Mouse (Mus musculus): ENCODE data around the gene Cep162. TPM values are rescaled to one million over a fixed set of nuclear protein-coding genes. Genes with fewer than 3 reads are reported as not detected.

Cep162 gene
- total and polyA plus RNA-seq, 2 experiments from 2014 or later: 3.4 to 8.9 TPM

GRCm38 (mm10) chr9:87167001-87167830 is 88.1 kb downstream of the Cep162 start:
- TF ChIP-seq CTCF (IDR thresholded peaks at IDR 0.05; ENCODE audit: low read depth): no peak
- Histone ChIP-seq H3K4me1 (ENCODE audit: insufficient read depth) (no peaks in the 10 kb centered on the region), H3K36me3 (ENCODE audit: insufficient read depth) (no peaks in the 10 kb centered on the region), H3K9me3 (ENCODE audit: low read length) (no peaks in the 10 kb centered on the region), H3K27me3 (ENCODE audit: insufficient read depth, low read length) (no peaks in the 10 kb centered on the region), H3K4me3 (ENCODE audit: low read depth, low read length) (no peak overlapping the region), H3K27ac (ENCODE audit: low read depth, low read length) (no peak overlapping the region), H3K9ac (no peak overlapping the region), H3K4me2 (ENCODE audit: low read depth) (no peak overlapping the region)
- ATAC-seq: peak; percentile 23; the same call in 1 of the 2 replicates
- DNase-seq: no peak
- 61% methylated on average over 9 of the region's 9 CpGs for WGBS

- no peak for TF ChIP-seq CTCF (IDR thresholded peaks at IDR 0.05; ENCODE audit: low read depth)
- no peak for DNase-seq
- H3K9ac ChIP-seq: no peak overlapping the region
- H3K4me1 ChIP-seq (ENCODE audit: insufficient read depth): no peaks in the 10 kb centered on the region
- no peaks in the 10 kb centered on the region for H3K9me3 ChIP-seq (ENCODE audit: low read length)
- WGBS: 89% methylated on average over 4 of the region's 4 CpGs
- ATAC-seq: no peak
- H3K27ac ChIP-seq (ENCODE audit: low read depth, low read length): no peak overlapping the region
- no peak overlapping the region for H3K4me2 ChIP-seq (ENCODE audit: low read depth)
- H3K4me3 ChIP-seq (ENCODE audit: low read depth, low read length): no peak overlapping the region
- no peaks in the 10 kb centered on the region for H3K36me3 ChIP-seq (ENCODE audit: insufficient read depth)
- H3K27me3 ChIP-seq (ENCODE audit: insufficient read depth, low read length): no peaks in the 10 kb centered on the region
Measured at GRCm38 (mm10) chr9:87162559-87162958, 92.8 kb downstream of the Cep162 start.

GRCm38 (mm10) chr9:87152641-87153325 is 102.6 kb downstream of the Cep162 start:
- H3K27ac ChIP-seq (ENCODE audit: low read depth, low read length): no peak overlapping the region
- no peaks in the 10 kb centered on the region for H3K36me3 ChIP-seq (ENCODE audit: insufficient read depth)
- no peaks in the 10 kb centered on the region for H3K4me1 ChIP-seq (ENCODE audit: insufficient read depth)
- no peaks in the 10 kb centered on the region for H3K27me3 ChIP-seq (ENCODE audit: insufficient read depth, low read length)
- no peak for TF ChIP-seq CTCF (IDR thresholded peaks at IDR 0.05; ENCODE audit: low read depth)
- H3K4me2 ChIP-seq (ENCODE audit: low read depth): no peak overlapping the region
- no peak overlapping the region for H3K4me3 ChIP-seq (ENCODE audit: low read depth, low read length)
- WGBS: 100% methylated on average over 1 of the region's 1 CpGs
- no peak overlapping the region for H3K9ac ChIP-seq
- ATAC-seq (no peak), DNase-seq (no peak)
- no peaks in the 10 kb centered on the region for H3K9me3 ChIP-seq (ENCODE audit: low read length)

DNA sequence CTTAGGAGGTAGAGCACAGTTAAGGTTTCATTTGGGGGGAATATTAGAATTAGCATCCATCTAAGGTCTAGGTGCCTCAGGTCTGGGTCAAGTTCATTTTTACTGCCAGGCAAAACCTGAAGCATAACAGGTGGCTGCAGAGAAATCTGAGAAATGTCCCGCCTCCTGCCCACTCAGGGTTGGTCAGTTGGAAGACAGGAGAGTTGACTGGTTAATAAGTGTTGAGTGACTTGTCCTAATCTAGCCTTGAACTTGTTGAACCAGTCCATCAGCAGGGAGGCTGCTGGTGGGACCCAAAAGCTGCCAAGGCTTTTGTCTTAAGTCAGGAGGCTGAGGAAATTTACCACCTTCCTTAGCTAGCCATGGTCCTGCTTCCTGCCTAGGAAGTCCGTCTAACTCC is 107.4 kb downstream of the Cep162 start:
- TF ChIP-seq CTCF (IDR thresholded peaks at IDR 0.05; ENCODE audit: low read depth): no peak

DNA sequence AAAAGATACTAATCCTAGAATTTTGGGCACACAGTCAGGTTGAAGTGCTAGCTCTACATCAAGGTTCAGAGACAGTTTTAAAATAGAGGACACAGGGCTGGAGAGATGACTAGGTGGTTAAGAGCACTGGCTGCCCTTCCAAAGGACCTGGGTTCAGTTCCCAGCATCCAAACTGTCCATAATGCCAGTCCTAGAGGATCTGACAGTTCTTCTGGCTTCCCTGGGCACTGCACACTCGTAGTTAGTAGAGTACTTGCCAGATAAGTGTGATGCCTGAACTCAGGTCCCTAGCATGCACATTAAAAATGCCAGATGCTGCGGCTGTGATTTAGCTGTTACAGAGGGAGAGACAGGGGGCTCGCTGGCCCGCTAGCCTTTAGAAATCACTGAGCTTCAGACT is 108.9 kb downstream of the Cep162 start:
- H3K9me3 ChIP-seq (ENCODE audit: low read length): no peaks in the 10 kb centered on the region
- WGBS: 86% methylated on average over 4 of the region's 4 CpGs
- no peak overlapping the region for H3K27ac ChIP-seq (ENCODE audit: low read depth, low read length)
- DNase-seq (no peak), ATAC-seq (no peak)
- H3K4me3 ChIP-seq (ENCODE audit: low read depth, low read length): no peak overlapping the region
- H3K36me3 ChIP-seq (ENCODE audit: insufficient read depth): no peaks in the 10 kb centered on the region
- TF ChIP-seq CTCF (IDR thresholded peaks at IDR 0.05; ENCODE audit: low read depth): no peak
- H3K4me2 ChIP-seq (ENCODE audit: low read depth): no peak overlapping the region
- H3K9ac ChIP-seq: no peak overlapping the region
- H3K4me1 ChIP-seq (ENCODE audit: insufficient read depth): no peaks in the 10 kb centered on the region
- peaks cover 8% of the 10 kb centered on the region; the same call in 1 of the 2 replicates for H3K27me3 ChIP-seq (ENCODE audit: insufficient read depth, low read length)

More for the DNA sequence above, 107.4 kb downstream of the Cep162 start:
- H3K9ac ChIP-seq: no peak overlapping the region
- no peaks in the 10 kb centered on the region for H3K4me1 ChIP-seq (ENCODE audit: insufficient read depth)
- no peak overlapping the region for H3K4me2 ChIP-seq (ENCODE audit: low read depth)
- WGBS: 87% methylated on average over 2 of the region's 2 CpGs
- H3K4me3 ChIP-seq (ENCODE audit: low read depth, low read length): no peak overlapping the region
- no peaks in the 10 kb centered on the region for H3K36me3 ChIP-seq (ENCODE audit: insufficient read depth)
- H3K27ac ChIP-seq (ENCODE audit: low read depth, low read length): no peak overlapping the region
- no peaks in the 10 kb centered on the region for H3K9me3 ChIP-seq (ENCODE audit: low read length)
- DNase-seq (no peak), ATAC-seq (no peak)
- H3K27me3 ChIP-seq (ENCODE audit: insufficient read depth, low read length): peaks cover 8% of the 10 kb centered on the region; the same call in 1 of the 2 replicates

- TF ChIP-seq CTCF (IDR thresholded peaks at IDR 0.05; ENCODE audit: low read depth): no peak
- WGBS: 40% methylated on average over 11 of the region's 11 CpGs
- Histone ChIP-seq H3K4me2 (ENCODE audit: low read depth) (peak overlapping the region; percentile 70), H3K4me3 (ENCODE audit: low read depth, low read length) (no peak overlapping the region), H3K27me3 (ENCODE audit: insufficient read depth, low read length) (peaks cover 8% of the 10 kb centered on the region; the same call in 1 of the 2 replicates), H3K36me3 (ENCODE audit: insufficient read depth) (no peaks in the 10 kb centered on the region), H3K4me1 (ENCODE audit: insufficient read depth) (no peaks in the 10 kb centered on the region), H3K9me3 (ENCODE audit: low read length) (no peaks in the 10 kb centered on the region), H3K9ac (no peak overlapping the region), H3K27ac (ENCODE audit: low read depth, low read length) (no peak overlapping the region)
- DNase-seq: no peak
- no peak for ATAC-seq
Measured at GRCm38 (mm10) chr9:87145671-87146070, 109.7 kb downstream of the Cep162 start.

DNA sequence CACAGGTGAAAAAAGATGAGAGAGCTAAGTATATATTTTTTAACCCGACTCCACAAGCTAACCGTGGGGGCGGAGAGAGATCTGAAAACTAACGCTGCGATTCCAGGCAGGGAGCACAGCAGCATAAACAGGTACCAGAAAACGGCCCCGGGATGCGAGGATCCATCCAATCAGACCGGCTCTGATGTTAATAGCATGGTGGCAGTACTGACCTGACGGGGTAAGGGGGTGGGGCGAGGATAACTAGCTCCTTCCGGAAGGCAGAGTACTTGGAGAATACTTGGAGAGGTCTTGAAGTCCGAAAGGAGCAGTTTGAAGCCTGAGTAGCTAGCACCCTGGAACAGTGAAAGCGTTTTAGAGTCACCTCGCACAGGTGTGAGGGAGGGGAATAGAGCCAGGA is 110.2 kb downstream of the Cep162 start:
- no peak overlapping the region for H3K27ac ChIP-seq (ENCODE audit: low read depth, low read length)
- H3K4me2 ChIP-seq (ENCODE audit: low read depth): peak overlapping the region; percentile 70
- ATAC-seq: 0 out of 2 replicates have a peak, but pooled peaks have one; percentile 12
- H3K4me3 ChIP-seq (ENCODE audit: low read depth, low read length): peak overlapping the region; percentile 44
- H3K9me3 ChIP-seq (ENCODE audit: low read length): no peaks in the 10 kb centered on the region
- peak overlapping the region; percentile 39 for H3K9ac ChIP-seq
- no peaks in the 10 kb centered on the region for H3K36me3 ChIP-seq (ENCODE audit: insufficient read depth)
- TF ChIP-seq CTCF (IDR thresholded peaks at IDR 0.05; ENCODE audit: low read depth): no peak
- no peak for DNase-seq
- 5% methylated on average over 15 of the region's 15 CpGs for WGBS
- H3K4me1 ChIP-seq (ENCODE audit: insufficient read depth): no peaks in the 10 kb centered on the region
- H3K27me3 ChIP-seq (ENCODE audit: insufficient read depth, low read length): peaks cover 8% of the 10 kb centered on the region; the same call in 1 of the 2 replicates
